Mouse (Mus musculus): ENCODE measurements around the gene Hoga1.

DNA sequence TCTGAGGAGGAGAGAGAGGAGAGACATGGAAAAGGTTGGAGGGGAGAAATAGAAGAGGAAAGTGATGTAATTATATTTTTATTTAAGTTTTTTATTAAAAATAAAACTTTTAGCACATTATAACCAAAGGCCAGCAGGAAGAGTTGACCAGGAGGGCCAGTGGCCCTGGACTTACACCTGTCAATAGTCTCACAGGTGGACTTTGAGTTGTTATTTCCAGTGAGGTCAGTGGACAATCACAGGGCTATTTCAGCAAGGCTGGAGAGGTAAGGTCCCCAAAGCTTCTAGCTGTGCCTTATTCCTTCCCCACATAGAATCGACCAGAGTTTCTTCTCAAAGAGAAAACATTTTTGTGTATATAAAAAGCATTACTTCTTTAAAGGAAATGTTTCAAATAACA, 4.8 kb downstream of the Hoga1 start:
- TF ChIP-seq CTCF (IDR thresholded peaks at IDR 0.05; ENCODE audit: low read depth, low read length), result no peak
- no peak for TF ChIP-seq TAL1 (conservative IDR thresholded peaks at IDR 0.05; ENCODE audit: low read depth, low read length)

Measured in G1E (cell line).